Mouse (Mus musculus): ENCODE measurements around the gene Myo16. TPM values are rescaled to one million over a fixed set of nuclear protein-coding genes. Genes with fewer than 3 reads are reported as not detected.

The Myo16 gene
- polyA plus RNA-seq, 2 experiments from 2014 or later: not detected

DNA sequence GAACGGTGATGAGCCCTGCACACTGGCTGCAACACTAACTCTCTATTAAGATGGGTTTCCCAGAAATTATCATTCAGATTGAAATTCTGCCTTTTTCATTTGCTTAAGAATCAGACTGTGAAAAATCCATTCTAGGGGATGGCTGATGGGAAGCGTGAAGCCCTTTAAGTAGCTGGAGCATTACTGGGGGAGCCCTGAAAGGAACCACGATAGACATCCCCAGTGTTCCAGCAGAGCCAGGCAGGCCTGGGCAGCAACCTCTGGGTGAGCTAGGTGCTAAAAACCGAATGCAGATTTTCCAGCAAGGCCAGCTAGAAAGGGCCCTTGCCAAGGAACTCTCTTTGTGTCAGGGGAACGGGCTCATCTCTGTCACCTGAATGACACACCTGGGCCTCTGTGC is 407.9 kb downstream of the Myo16 start:
- ATAC-seq: no peak

DNA sequence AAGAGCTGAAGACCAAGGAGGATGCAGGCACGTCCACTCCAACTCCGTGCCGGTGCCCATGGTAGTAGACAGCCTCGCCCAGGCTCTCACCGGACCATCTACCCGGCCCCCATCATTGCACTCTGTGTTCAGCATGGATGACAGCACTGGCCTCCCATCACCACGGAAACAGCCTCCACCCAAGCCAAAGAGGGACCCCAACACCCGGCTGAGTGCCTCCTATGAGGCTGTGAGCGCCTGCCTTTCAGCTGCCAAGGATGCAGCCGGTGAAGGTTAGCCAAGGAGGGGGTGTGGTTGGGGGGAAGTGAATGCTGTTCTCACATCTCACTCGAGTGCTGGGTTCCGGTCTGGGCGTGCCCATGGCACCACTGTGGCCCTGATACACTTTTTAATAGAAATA is 408.3 kb downstream of the Myo16 start:
- no peak for ATAC-seq

DNA sequence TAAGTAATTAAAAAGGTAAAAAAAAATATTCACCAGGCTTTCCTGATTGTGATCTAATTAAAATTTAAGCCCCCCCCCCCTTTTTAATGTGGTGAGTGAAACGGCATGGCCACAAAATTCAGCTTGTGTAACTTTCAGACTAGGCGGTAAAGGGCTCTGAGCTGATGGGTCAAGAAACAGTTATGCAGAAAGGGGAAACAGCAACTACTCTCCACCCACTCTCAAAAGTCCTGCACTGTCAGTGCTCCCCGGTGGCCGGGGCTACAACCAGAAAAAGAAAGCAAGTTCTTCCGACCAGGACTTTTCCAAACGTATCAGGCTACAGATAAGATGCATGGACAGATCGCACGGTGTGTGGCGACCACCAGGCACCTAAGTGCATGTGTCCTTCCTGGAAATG is 408.9 kb downstream of the Myo16 start:
- no peak for ATAC-seq

DNA sequence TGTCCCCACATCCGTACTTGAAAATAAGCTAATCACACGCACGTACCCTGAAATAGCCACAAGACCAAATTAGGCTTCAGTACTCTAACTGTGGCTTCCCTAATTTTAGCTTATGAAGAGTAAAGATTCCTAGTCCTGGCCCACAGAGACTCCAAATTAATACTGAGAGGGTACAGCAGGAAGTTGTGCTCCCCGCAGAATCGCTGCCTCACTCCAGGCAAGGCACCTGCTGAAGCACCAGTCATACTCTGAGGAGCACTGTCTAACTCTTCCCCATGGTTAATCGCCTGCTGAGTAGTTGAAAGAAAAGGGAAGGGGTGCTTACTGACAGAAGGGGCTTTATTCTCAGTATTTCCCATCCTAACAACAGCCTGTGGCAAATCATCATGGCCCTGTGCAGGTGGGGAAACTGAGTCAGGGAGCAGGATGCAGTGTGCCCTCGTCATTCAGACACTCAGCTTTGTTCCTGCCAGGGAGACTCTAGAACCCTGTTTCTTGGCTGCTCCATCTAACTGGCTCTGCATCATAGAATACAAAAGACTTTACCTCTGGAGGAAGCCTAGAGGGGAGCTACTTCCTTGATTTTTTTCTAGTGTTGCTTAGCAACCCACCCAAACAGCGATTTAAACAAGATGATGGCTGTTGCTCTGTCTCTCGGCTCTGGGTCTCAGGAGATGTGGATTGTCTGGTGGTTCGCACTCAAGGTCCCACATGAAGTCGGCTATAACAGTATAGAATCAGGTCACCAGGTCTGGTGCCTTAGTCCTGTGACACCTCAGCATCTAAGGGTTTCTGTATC is 411.7 kb downstream of the Myo16 start:
- no peak for ATAC-seq

DNA sequence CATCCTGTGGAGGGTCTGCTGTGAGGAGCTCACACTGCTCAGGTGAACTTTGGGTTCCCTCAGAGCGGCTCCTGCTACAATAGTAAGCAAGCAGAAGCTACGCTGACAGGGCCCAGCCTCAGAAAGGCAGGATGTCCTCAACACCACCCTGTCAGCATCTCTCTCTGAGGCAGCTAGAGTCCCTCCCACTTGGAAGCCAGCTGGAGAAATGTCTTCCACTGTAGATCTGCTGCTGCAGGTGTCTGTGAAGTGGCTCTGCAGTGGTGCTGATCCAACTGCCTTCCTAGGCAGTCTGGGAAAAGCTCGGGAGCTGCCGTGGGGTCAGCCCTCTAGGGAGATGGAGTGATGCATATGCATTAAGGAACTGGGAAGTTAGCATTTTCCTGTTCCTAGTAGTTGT is 414.7 kb downstream of the Myo16 start:
- ATAC-seq: no peak

DNA sequence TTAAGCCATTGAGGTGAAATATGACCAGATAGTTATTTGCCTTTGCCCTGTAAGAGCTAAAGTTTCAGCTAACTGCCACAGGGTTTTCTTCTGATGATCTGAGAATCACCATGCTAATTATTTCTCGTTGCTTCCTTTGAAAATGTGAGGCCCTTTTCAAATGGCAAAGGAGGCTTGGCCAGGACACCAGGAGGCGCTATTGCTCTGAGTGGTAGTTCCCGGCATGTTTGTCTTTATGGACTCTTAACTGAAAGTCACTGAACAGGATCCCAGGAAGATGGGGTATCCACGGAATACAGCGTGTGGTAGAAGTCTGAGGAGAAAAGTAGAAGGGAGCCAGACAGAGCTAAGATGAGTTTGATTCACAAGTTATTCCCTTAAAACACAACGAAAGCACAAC is 420.4 kb downstream of the Myo16 start:
- ATAC-seq: no peak

DNA sequence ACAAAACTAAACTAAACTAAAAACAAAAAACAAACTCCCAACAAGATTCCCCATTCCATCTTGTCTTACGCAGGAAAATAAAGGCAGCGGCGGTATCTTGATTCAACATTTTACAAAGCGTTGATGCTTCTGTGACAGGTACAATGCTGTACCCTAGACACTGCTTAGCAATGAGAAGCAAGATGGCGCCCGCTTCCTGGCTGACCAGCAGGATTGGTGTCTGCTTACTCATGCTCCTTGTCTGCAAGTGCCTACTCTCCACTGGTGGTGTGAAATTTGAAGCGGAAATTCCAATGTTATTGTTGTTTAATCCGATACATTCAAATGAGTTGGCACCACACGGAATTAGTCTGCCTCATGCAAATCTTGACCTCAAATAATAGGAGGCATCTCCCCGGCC is 421.5 kb downstream of the Myo16 start:
- no peak for ATAC-seq

DNA sequence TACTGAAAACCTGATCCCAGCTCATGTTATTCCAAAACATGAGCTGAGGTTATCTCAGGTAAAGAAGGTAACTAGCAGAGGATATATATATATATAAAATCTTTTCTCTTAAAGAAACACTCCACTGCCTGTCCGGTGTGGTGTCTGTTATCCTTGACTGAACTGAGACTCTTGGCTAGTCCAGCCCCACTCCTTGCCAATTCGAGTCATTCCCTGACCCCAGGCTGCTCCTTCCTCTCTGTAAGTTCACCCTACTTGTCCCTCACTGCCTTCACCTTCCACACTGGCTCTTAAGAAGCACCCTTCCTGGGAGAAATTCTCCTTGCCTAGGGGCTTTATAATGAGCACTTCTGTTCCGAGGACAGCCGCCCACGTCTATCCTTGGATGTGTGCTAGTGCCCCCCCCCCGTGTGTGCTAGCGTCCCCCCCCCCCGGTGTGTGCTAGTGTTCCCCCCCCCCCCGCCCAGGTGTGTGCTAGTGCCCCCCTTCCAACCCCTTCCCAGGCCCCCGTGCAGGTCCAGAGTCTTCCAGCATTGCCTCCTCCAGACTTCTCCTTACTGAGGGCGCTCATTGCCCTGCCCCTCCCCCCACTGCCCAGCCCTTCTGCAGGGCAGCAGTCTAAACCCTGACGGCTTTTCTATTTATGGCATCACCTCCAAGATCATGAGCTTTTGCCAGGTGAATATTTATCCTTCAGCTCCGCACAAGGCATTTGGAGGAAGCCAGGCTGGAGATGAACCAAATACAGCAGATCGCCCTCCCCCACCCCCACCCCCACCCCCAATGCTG is 433.4 kb downstream of the Myo16 start:
- ATAC-seq: no peak

DNA sequence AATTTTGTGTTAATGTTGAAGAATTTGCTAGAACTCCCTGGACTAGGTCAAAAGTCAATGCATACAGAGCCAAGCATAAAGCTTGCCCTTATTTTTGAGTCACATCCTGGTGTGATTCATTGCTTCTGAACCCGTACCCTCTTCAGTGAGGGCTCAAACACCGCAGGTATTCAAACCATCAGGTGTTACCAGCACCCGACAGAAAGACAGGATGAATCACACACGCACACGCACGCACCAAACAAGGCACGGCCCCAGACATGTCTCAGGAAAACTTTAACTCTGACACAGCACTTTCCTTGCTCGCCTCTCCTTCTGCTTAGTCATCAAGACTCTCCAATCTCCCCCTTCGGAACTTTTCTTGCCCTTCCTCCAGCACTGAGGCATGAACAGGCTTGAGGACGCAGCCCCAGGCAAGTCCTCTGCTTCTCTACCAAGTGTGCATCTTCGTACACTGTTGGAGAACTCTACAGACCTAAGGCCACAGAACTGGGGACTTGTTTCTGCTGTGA is 435.8 kb downstream of the Myo16 start:
- no peak for ATAC-seq

DNA sequence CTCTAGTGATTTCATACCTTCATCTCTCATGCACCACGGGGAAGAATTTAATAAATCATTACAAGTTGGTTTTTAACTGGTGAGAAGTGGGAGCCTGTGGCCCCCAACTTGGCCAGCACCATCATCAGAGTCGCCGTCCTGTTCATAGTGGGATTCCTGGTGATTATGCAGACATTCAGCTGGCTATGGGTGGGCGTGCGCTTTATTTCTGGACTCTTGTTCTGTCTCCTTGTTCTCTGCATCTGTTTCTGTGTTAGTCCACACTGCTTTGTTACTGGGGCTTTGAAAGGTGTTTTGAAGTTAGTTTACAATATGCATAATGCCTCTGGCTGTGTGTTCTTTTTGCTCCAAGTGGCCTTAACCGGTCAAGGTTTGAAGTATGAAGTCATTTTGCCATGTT is 439.2 kb downstream of the Myo16 start:
- no peak for ATAC-seq

DNA sequence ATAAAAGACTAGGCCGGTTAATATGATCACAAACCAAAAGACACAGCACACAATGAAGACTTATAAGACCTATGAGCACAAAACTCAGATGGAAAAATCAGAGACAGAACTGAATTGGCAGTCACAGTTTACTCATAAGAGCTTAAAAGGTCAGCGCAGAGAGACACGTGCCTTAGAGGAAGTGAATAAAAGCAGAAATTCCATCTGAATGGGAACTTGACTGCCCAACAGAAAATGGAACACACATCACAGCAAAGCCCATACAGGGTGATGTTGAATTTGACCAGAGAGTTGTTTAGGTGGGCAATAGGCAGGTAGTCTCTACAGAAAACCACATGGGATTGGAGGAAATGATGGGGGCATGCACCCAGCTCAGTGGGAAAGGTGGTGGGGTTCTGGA is 442.6 kb downstream of the Myo16 start:
- ATAC-seq: no peak

DNA sequence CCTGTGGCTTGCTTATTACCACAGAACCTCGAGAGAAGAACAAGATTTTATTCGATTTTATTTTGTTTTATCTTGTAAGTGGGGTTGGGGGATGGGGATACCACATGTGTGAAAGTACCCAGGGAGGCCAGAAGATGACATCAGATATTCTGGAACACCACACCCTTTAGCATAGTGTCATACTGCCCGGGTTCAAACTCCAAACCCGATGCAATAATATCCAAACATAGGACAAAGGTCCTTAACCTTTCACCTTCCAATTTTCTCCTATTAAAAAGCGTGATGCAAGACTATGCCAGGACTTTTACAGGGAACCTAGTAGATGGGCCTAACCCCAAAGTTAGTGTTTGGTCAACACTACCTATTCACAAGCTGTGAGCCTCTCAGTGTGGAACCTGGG is 443.9 kb downstream of the Myo16 start:
- ATAC-seq: no peak

DNA sequence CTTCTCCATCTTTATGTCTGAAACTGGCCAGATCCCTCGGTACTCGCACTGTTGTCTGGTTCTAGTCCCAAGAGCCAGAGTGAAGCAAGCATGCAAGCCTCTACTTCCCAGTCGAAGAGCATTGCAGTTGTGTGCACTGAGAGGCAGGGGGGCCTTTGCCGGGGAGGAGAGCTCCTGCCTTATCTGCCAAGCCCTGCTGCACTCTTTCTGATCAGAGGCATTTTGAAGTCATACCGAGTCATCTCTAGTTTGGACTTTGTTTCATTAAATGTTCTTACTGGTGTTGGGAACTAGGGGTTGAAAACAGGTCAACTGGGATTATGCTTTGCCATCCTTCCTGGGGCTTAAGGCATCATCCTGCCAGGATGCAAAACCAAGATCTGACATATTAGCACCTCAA is 445.2 kb downstream of the Myo16 start:
- ATAC-seq: no peak

DNA sequence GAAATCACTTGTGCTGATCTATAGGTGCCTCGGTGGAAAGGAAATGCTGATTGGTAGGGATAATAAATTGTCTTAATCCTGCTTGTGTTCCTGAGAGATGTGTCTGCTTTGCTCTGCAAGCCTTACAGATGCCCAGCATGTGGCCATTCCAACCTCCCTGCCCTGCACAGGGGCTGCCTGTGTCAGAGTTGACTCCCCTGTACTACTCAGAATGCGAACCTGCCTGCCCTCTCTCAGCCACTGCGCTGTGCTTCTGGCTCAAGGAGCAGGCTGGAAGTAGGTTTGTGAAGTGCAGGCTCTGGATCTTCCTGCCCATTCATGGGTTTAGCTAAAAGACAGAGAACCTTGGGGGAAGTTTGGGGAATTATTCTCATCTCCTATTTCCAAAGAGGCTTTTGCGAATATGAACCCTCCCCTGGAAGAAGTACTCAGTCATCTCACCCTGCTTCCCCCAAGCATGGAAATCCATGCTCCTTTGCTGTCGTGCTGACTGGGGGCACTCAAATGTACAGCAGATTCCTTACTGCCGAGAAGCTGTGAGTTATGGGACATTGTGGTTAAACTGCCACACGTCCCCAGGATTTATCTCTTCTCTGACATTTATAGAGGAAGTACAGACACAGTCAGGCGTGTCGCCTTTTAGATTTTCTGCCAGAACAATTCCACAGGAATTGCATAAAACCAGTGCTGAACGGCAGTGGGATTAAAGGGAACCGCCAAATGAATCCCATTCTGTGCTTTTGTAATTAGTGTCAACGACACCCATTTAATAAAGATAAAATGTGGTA is 452.5 kb downstream of the Myo16 start:
- ATAC-seq: no peak

DNA sequence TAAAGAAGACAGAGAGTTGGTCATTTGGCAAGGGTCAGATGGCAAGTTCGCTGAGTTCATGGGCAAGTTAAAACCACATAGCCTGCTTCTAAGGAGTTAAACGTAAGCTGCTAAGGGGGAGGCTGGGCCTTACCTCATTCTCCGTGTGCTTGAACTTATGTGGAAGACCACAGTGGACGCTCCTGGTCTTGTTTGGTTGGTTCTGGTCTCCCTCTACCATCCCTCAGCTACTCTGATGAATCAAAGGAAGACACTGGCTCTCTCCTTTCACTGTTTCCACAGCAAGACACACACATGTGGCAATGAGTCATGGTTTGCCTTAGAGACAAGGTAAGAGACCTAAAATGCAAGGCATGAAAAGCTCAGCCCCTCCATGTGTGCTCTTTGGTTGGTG is 453.1 kb downstream of the Myo16 start:
- no peak for ATAC-seq

DNA sequence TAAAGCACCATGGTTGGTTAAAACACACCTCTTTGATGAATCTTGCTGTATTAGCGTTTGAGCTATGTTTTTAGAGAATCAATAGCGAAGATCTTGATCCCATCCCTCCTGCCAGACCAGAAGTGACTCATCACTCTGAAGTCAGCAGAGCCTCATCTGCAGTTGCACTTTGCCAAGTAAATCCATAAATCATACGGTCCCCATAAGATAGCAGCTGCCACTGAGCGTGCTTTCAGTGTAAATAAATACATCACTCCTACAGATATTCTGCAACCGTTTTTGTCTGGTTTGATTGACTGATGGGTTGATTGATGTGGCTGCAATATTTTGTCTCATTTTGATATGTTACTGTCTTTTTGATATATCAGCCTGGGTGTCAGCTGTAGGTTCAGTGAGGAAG is 457.9 kb downstream of the Myo16 start:
- ATAC-seq: no peak

DNA sequence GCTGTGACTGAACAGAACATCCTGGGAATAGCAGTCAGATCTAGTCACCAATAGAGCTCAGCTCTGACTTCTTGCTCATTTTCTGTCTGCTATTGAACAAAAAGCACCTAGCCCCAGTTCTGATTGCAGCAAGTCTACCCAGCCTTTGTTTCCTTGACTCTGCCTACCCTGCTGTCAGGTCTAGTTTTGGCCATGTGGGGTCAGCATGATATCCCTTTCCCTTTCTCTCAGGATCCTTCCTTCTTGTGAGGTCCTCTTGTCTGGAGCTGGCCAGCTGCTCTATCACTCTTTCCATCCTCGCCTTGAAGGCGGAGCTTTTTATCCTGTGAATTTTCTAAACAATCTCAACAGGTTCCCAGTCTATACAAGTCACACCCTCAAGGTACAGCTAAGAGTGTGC is 459.7 kb downstream of the Myo16 start:
- ATAC-seq: no peak

DNA sequence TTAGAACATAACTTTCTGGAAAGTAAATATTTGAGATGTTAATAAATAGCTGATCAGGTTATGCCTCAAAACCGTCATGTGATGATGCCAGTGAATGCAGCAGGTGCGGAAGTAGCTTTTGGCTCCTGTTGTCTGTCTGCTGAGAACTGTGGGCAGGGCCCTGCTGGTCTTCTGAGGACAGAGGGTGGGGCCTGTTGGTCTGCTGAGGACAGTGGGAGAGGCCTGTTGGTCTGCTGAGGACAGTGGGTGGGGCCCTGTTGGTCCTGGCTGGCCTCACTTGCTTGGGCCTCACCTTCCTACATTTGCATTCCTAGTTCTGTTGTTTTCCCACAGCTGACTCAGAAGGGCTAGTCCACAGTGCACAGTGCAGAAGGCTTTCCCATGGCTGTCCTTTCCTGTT is 466.0 kb downstream of the Myo16 start:
- no peak for ATAC-seq

DNA sequence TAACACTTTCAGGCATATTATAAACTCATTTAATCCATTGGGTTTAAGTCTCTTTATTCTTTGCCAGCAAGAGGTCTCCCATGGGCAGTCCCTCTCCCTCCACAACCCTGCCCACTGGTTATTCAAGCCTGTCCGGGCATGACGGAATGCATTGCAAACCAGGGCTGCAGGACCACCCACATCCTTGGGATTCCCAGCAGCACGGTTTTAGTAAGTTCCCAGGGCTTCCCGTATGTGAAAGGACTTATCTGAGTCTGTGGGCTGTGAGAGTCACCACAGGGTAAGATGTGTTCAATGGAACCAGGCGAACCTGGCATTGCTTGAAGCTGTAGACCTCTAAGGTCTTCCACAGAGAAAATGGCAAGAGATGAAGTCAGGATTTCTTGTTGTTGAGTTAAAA is 471.6 kb downstream of the Myo16 start:
- no peak for ATAC-seq

DNA sequence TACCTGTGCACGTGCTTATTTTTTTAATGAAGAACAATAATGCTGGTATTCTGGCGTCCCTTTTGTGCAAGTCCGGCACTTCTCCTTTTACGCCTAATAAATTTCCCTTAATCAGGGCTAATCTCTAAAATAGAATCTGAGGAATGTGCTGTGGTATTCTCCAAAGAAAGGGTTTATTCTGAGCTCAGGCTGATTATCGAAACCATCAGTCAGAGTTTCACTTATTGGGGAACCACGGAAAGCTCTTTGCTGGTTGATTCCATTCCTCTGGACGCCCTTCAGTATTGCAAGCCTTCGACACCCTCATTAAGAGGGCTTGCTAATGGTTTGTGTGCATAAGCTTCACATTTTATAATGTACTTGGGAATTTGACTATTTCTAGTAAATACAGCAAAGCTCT is 475.0 kb downstream of the Myo16 start:
- ATAC-seq: no peak

DNA sequence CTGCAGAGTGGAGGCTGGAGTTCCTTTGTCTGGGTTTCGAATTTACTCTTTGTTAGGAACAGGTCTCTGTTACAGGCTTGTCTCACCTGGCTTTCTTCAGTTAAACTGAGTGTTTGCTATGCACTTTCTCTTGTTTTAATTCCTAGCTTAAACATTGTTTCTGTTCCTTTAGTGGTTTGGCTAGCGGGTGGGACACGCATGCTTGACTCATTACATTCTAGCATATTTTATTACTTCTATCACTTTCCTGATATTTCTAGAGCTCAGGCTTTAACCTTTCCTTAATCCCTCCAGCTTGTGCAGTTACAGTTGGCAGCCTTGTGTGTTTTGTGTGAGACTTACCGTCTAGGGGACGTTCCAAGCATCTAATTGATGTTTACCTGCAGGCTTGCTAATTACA is 476.2 kb downstream of the Myo16 start:
- ATAC-seq: no peak

DNA sequence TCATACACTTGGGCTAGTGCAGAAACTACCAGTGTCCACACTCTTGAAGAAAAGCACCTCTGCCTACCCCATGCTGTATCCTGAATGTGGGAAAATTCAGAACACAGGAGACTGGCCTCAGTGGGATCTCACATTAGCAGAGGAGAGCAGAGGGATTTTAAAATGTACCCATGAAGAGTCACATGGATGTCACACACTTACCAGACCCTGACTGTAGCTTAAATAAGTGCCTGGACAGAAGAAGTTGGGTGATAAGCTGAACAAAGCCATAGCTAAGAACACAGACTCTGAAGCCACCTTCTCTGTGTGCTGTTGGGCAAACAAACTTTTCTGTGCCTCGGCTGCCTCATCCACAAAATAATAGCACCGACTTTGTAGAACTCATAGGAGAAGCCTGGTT is 477.3 kb downstream of the Myo16 start:
- ATAC-seq: no peak

DNA sequence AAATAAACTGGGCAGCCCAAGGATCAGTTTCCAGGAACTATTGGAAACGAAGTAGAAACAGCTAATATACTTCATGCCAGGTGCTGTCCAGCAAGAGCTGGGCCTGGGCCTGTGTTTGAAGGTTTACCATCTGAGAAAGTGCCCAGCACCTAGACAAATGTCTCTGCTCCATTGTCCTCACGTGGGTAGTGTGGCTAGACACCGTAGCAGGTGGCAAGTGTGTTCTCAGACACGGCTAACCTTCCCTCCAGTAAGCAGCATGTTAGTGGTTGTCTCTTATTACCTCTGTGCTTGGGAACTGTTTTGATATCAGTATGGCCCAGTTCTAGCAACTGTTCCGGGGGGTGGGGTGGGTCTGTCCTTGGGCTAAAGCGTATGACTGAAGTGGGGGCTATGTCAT is 478.9 kb downstream of the Myo16 start:
- no peak for ATAC-seq
